Mouse (Mus musculus): ENCODE measurements around the gene Syk.

DNA sequence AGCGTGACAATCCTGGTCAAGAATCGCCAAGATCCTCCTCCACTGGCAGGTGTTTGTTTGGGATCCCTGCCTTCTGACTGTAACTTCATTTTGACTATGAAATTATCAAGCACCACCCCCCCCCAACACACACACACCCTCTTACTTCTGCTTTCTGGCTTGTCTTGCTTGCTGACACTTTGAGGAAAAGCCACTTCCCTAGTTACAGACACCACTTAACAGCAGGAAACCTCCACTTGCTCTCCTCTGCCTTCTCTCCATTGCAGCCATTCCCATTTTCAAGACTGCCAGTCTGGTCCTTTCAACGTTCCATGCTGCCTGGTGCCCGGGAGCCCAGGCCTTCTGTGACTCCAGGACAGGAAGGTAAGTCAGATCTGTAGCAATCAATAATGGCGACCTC lies 13.7 kb downstream of the Syk start:
- TF ChIP-seq EP300 (IDR thresholded peaks at IDR 0.05), result no peak
- no peak for TF ChIP-seq CTCF (IDR thresholded peaks at IDR 0.05)
